Mouse (Mus musculus) megakaryocyte-erythroid progenitor cell, adult 5-6 weeks (primary cell): Measurements from ENCODE around the gene Slc26a5. TPM values are rescaled to one million over a fixed set of nuclear protein-coding genes. Genes with fewer than 3 reads are reported as not detected.

Source experiments
- total RNA-seq, 2 experiments: library from RNA; stranded (forward) in 1 of 2; stranded (reverse) in 1 of 2; fragments of 200-1000, 215-1000 nt in 1 of 2; fragments of >200 nt in 1 of 2; fragmentation: Nextera tagmentation in 1 of 2; gene quantifications; 2 replicates each; pipeline ENCODE4 v1.2.3; 2014 to 2017

Gene Slc26a5
- total RNA-seq, 2 experiments from 2014 or later: not detected

Other genes starting within 250 kb of the Slc26a5 start
- 1.8 and 7.1 TPM in 2 replicates for gene Fbxl13, start 220.0 kb downstream of the Slc26a5 start, total RNA-seq (2014; fragmentation: Nextera tagmentation)
- 2.3 and 3.3 TPM in 2 replicates for gene Fbxl13, start 220.0 kb downstream of the Slc26a5 start, total RNA-seq (2017)
- 22.5 and 43.9 TPM in 2 replicates for gene Armc10, start 219.8 kb downstream of the Slc26a5 start, total RNA-seq (2014; fragmentation: Nextera tagmentation)
- 49.9 and 69.3 TPM in 2 replicates for gene Armc10, start 219.8 kb downstream of the Slc26a5 start, total RNA-seq (2017)
- 2.3 and 3.7 TPM in 2 replicates for gene Napepld, start 164.2 kb downstream of the Slc26a5 start, total RNA-seq (2014; fragmentation: Nextera tagmentation)
- gene Napepld, start 164.2 kb downstream of the Slc26a5 start, total RNA-seq (2017): 1.4 and 3.0 TPM in 2 replicates
- gene Pmpcb, start 128.5 kb downstream of the Slc26a5 start, total RNA-seq (2014; fragmentation: Nextera tagmentation): 106 and 173 TPM in 2 replicates
- 115 and 144 TPM in 2 replicates for gene Pmpcb, start 128.5 kb downstream of the Slc26a5 start, total RNA-seq (2017)
- gene Dnajc2, start 80.4 kb downstream of the Slc26a5 start, total RNA-seq (2014; fragmentation: Nextera tagmentation): 83.7 and 90.8 TPM in 2 replicates
- 295 and 297 TPM in 2 replicates for gene Dnajc2, start 80.4 kb downstream of the Slc26a5 start, total RNA-seq (2017)
- gene Psmc2, start 80.3 kb downstream of the Slc26a5 start, total RNA-seq (2014; fragmentation: Nextera tagmentation): 112 and 129 TPM in 2 replicates
- gene Psmc2, start 80.3 kb downstream of the Slc26a5 start, total RNA-seq (2017): 158 and 160 TPM in 2 replicates